Mouse (Mus musculus): ENCODE measurements at regions not wholly inside any gene's neighbourhood (a gene's known extent, or its start where the extent isn't known, plus 50 kb on each side); places are given as distances from the start of the nearest gene placed in this dataset.
A peak's percentile ranks its signal among the peaks of the same experiment; 100 is the strongest.

DNA sequence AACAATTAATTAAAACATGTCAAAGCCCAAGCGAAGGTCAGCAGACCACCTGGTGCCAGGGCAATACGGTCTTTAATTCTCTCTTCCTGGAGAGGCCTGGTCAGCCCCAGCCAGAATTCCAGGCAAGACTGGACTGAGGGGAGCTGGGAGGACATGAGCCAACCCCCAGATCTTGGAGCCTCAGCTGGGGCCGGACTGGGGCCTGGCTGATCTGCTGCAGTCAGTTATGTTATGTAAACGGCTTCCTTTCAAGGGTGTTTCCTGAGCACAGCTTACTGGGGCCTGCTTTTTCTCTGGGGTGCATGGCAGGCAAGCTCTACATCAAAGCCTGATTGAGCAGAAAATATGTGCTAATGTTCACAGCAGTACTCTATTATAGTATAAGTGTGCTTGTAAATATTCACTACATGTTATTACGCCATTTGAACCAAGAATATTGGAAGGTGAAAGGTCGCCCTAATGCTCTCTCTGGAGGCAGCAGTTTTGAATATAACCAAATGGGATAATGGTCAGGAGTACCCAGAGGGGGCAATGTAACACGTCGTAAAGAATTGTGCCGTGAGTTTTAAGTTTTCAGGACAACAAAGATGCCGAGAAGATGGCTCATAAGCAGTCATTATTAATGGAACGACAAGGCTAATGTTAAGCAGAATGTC, 96.5 kb upstream of the Mgmt start:
- H3K9me3 ChIP-seq, result no peaks in the 10 kb centered on the region
- no peaks in the 10 kb centered on the region for H3K36me3 ChIP-seq
- no peaks in the 10 kb centered on the region for H3K27me3 ChIP-seq
- peaks cover 13% of the 10 kb centered on the region for H3K4me1 ChIP-seq (replicated peaks)
- H3K4me2 ChIP-seq, result no peak overlapping the region
- no peak overlapping the region for H3K9ac ChIP-seq
- 15% methylated on average over 11 of the region's 11 CpGs for WGBS
- peak; percentile 36; the same call in 1 of the 2 replicates for ATAC-seq (ENCODE audit: low read depth)
- H3K27ac ChIP-seq (replicated peaks), result peak overlapping the region; percentile 10; the same call in 1 of the 2 replicates
- no peak overlapping the region for H3K4me3 ChIP-seq

DNA sequence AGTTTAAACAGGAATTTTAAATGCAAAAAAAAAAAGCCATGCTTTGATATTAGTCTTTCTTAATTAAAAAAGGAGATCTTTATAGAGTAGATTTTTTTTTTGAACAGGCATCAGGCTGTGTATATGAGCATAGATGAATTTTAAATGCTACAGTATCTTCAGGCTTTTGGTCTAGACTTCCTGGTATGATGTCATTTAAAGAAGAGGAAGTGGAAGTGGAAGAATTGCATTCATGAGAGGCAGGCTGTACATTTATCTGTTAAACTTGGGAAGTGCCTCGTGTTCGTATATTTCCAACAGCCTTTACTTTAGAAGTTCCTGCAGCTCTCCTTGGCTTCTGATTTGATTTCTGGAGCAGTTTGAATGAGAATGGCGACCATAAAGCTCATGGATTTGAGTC, 95.8 kb upstream of the Mgmt start:
- 79% methylated on average over 3 of the region's 3 CpGs for WGBS
- Histone ChIP-seq H3K4me2 (no peak overlapping the region), H3K4me3 (no peak overlapping the region), H3K9me3 (no peaks in the 10 kb centered on the region), H3K27me3 (no peaks in the 10 kb centered on the region), H3K36me3 (no peaks in the 10 kb centered on the region), H3K9ac (no peak overlapping the region), H3K27ac (replicated peaks) (no peak overlapping the region), H3K4me1 (replicated peaks) (peaks cover 13% of the 10 kb centered on the region)
- no peak for ATAC-seq (ENCODE audit: low read depth)

DNA sequence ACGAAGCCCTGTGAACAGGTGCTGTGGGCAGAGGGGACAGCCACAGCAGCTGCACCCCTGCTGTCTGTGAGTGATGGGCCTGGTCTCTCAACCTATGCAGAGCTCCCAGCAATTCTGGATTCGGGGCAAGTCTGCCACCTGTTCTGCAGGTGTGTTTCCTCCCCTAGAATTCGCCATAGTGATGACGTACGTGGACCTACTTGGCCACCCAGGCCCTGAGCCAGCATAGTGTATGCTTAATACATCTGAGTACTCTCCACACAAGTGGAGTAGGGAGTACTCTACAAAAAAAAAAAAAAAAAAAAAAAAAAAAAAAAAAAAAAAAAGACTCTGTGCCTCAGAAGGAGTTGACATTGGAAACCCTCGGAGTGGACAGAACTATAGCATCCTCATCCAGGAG, 87.3 kb upstream of the Mgmt start:
- no peaks in the 10 kb centered on the region for H3K4me1 ChIP-seq (replicated peaks)
- no peak overlapping the region for H3K9ac ChIP-seq
- no peak overlapping the region for H3K4me3 ChIP-seq
- peaks cover 3% of the 10 kb centered on the region; the same call in 1 of the 2 replicates for H3K9me3 ChIP-seq
- no peaks in the 10 kb centered on the region for H3K36me3 ChIP-seq
- H3K27ac ChIP-seq (replicated peaks), result no peak overlapping the region
- WGBS, result 83% methylated on average over 6 of the region's 6 CpGs
- ATAC-seq (ENCODE audit: low read depth), result no peak
- no peak overlapping the region for H3K4me2 ChIP-seq
- no peaks in the 10 kb centered on the region for H3K27me3 ChIP-seq

DNA sequence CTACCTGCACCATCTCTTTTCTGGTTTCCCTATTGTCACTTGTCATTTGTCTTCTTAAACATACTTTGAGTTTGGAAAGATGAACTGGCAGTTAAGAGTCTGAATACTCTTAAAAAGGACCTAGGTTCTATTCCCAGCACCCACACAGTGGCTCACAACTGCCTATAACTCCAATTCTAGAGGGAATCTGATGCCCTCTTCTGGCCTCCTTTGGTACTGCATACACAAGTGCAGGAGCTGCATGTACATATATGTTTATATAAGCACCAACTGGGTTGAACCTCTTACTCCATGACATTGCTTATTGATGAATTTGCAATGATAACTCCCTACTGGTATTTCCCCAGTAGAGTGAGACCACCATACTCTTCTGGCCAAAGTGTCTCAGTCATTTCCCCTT, 86.4 kb upstream of the Mgmt start:
- no peak overlapping the region for H3K4me2 ChIP-seq
- ATAC-seq (ENCODE audit: low read depth), result no peak
- H3K9me3 ChIP-seq, result peaks cover 3% of the 10 kb centered on the region; the same call in 1 of the 2 replicates
- no peak overlapping the region for H3K4me3 ChIP-seq
- H3K27ac ChIP-seq (replicated peaks), result no peak overlapping the region
- no peaks in the 10 kb centered on the region for H3K27me3 ChIP-seq
- H3K36me3 ChIP-seq, result no peaks in the 10 kb centered on the region
- no peaks in the 10 kb centered on the region for H3K4me1 ChIP-seq (replicated peaks)
- H3K9ac ChIP-seq, result no peak overlapping the region

DNA sequence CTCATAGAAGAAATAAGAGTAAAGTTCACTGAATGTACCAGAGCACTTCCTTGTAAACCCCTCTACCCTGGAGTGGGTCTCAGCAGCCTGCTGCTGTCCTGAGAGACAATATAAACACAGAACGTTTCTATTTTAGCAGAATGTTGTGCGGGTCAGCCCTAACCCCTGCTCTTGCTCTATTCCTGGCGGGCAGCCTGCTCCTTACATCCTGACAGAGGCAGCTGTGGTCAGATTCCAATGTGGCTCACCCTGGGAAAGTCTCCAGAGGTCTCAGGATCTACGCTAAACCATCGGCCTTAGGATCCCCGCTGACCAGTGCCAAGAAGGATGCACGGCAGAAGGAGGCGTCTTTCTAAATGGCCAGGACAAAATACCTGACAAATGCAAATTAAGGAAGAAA, 84.8 kb upstream of the Mgmt start:
- WGBS, result 82% methylated on average over 8 of the region's 8 CpGs
- Histone ChIP-seq H3K27ac (replicated peaks) (no peak overlapping the region), H3K4me1 (replicated peaks) (no peaks in the 10 kb centered on the region)

DNA sequence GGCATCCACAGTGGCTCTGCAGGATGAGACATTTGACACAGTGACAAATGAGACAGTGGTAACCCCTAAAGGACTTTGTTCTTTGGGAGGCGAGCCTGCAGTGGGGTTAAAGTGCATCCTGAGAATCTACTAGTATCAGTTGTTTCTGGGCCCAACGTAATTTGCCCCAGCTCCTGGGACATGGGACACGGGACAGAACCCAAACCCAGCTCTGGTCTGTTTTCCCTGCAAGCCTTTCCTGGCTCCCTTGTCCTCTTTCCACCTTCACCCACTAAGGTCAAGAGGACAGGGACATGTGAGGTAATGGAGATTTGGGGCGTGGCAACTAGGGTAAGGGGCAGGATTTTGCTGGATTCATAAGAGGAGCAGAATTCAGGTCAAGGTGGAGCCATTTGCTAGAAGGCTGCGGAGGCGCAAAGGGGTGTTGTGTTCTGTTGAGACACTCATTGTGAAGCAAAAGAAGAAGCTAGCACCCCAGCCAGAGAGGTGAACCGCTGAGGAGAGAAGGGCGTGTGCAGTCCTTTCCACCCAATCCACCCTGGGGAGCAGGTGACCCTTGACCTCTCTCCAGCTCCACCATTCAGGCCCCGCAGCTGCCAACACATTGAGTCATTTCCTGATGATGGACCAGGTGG, 80.6 kb upstream of the Mgmt start:
- no peak for ATAC-seq (ENCODE audit: low read depth)

More for the DNA sequence above, 84.8 kb upstream of the Mgmt start:
- Histone ChIP-seq H3K27me3 (no peaks in the 10 kb centered on the region), H3K9me3 (peaks cover 3% of the 10 kb centered on the region; the same call in 1 of the 2 replicates), H3K9ac (no peak overlapping the region), H3K4me3 (no peak overlapping the region), H3K4me2 (no peak overlapping the region), H3K36me3 (no peaks in the 10 kb centered on the region)
- no peak for ATAC-seq (ENCODE audit: low read depth)

DNA sequence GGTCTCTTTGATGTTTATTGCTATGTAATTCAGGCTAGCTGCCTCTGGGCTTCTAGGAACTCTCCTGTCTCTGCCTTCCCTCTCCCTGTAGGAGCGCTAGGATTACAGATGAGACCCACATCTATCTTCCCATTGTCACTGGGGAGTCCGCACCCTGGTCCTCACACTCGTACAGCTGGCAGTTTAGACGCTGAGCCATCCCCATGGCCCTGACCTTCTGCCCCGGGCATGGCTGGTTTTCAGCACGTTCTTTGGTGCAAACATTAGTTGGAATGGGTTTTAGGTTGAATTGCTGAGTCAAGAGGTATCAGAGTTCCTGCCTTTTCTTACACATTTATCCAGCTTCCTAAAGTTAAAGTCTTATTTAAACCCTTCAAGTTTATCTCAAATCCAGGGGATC, 79.7 kb upstream of the Mgmt start:
- Histone ChIP-seq H3K4me2 (no peak overlapping the region), H3K36me3 (no peaks in the 10 kb centered on the region), H3K27ac (replicated peaks) (no peak overlapping the region), H3K27me3 (0 out of 2 replicates have a peak, but pooled peaks cover 5% of the 10 kb centered on the region), H3K4me3 (no peak overlapping the region), H3K9me3 (no peaks in the 10 kb centered on the region), H3K9ac (no peak overlapping the region), H3K4me1 (replicated peaks) (no peaks in the 10 kb centered on the region)
- WGBS, result 73% methylated on average over 6 of the region's 6 CpGs
- no peak for ATAC-seq (ENCODE audit: low read depth)

More for the DNA sequence above, 80.6 kb upstream of the Mgmt start:
- Histone ChIP-seq H3K27ac (replicated peaks) (no peak overlapping the region), H3K4me2 (no peak overlapping the region), H3K27me3 (0 out of 2 replicates have a peak, but pooled peaks cover 5% of the 10 kb centered on the region), H3K36me3 (no peaks in the 10 kb centered on the region), H3K9ac (no peak overlapping the region), H3K4me1 (replicated peaks) (no peaks in the 10 kb centered on the region), H3K9me3 (no peaks in the 10 kb centered on the region), H3K4me3 (no peak overlapping the region)
- WGBS, result 84% methylated on average over 9 of the region's 9 CpGs

DNA sequence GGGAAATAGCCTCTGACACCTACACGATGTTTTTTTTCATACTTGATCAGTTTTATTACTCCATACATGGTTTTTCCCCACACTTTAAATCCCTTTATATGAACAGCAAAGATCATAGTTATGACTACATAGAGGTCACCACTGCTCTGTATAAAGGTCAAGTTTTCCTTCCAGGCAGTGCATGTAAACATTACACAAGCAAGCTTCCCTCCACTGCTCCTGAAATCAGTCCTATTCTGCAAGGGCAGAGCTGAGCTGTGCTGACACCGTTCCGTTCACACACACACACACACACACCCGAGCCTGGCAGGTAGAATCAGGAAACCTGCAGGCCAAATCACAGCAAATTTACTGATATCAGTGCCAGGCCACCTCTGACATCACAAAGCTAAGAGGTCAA, 74.1 kb upstream of the Mgmt start:
- 70% methylated on average over 4 of the region's 4 CpGs for WGBS
- ATAC-seq (ENCODE audit: low read depth), result no peak

DNA sequence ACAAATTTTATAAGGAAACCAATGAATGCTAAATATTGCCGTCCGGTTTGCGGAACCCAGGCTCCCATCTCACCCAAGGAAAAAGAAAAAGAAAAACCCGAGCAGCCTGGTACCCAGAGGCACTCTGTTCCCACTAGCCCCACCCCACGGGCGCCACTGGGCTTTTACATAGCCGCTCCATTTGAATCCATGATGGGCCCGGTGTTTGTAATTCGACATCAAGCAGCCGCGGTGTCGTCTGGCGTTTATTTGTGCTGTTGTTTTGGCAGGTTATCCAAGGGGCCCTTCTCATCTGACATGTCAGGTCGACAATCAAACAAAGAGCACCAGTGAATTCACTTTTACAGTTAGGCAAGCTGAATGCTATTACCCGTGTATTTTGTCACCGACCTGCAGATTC, 68.8 kb upstream of the Mgmt start:
- Histone ChIP-seq H3K9ac (peak overlapping the region; percentile 57), H3K27me3 (no peaks in the 10 kb centered on the region), H3K4me3 (peak overlapping the region; percentile 16), H3K36me3 (no peaks in the 10 kb centered on the region), H3K4me2 (peak overlapping the region; percentile 44), H3K9me3 (no peaks in the 10 kb centered on the region), H3K4me1 (replicated peaks) (peaks cover 50% of the 10 kb centered on the region), H3K27ac (replicated peaks) (peak overlapping the region; percentile 50)
- ATAC-seq (ENCODE audit: low read depth), result no peak
- 12% methylated on average over 16 of the region's 16 CpGs for WGBS

More for the DNA sequence above, 74.1 kb upstream of the Mgmt start:
- 0 out of 2 replicates have a peak, but pooled peaks cover 5% of the 10 kb centered on the region for H3K27me3 ChIP-seq
- no peak overlapping the region for H3K4me2 ChIP-seq
- no peak overlapping the region for H3K4me3 ChIP-seq
- H3K27ac ChIP-seq (replicated peaks), result no peak overlapping the region
- H3K36me3 ChIP-seq, result no peaks in the 10 kb centered on the region
- H3K9ac ChIP-seq, result no peak overlapping the region
- H3K4me1 ChIP-seq (replicated peaks), result peaks cover 30% of the 10 kb centered on the region
- H3K9me3 ChIP-seq, result no peaks in the 10 kb centered on the region

DNA sequence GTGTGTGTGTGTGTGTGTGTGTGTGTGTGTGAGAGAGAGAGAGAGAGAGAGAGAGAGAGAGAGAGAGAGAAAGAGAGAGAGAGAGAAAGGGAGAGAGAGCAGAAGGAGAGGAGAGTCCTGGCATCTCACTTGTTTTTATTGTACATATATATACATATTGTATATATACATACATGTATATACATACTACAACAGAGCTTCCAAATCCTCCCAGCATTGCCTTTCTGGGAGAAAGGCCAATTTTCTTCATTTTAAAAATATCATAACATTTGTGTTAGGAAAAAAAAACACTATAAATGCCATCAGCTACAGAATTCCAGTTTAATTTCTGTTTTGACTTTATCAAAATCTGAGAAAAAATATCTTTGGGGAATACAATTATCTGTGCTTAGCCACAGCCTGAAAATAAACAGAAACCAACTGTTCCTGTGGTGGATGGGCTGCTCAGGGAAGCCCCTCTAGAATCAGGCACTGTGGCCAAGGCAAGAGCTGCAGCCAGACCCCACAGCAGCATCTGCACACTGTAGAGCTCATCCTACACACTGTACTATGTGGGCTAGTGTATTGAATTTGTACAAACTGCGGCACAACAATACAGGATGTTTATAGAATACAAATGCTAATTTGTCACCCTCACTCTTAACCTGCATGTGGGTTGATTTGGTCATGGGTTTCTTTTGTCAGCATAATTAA, 64.6 kb upstream of the Mgmt start:
- no peak overlapping the region for H3K9ac ChIP-seq
- no peaks in the 10 kb centered on the region for H3K27me3 ChIP-seq
- no peaks in the 10 kb centered on the region for H3K36me3 ChIP-seq
- H3K9me3 ChIP-seq, result no peaks in the 10 kb centered on the region
- WGBS, result 79% methylated on average over 1 of the region's 1 CpGs
- no peak overlapping the region for H3K4me3 ChIP-seq
- H3K4me1 ChIP-seq (replicated peaks), result peaks cover 33% of the 10 kb centered on the region
- no peak for ATAC-seq (ENCODE audit: low read depth)
- no peak overlapping the region for H3K4me2 ChIP-seq
- H3K27ac ChIP-seq (replicated peaks), result no peak overlapping the region

DNA sequence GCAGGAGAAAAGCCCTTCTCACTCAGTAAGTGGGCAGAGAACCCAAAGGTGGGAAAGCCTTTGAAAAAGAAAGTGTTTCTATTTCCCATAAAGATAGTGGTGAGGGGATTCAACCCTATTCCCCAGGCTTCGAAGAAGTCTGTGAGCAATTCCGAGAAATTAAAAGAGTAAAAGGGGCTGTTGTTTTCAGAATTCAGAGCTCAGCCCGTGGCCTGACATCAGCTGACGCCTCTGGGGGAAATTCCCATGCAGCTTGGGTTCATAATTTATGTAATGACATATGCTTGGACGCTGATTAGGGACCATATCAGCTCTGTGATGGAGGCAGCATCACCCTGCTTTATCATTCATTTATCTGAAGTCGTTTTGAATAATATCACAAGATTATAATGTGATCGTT, 62.0 kb upstream of the Mgmt start:
- 55% methylated on average over 7 of the region's 7 CpGs for WGBS

DNA sequence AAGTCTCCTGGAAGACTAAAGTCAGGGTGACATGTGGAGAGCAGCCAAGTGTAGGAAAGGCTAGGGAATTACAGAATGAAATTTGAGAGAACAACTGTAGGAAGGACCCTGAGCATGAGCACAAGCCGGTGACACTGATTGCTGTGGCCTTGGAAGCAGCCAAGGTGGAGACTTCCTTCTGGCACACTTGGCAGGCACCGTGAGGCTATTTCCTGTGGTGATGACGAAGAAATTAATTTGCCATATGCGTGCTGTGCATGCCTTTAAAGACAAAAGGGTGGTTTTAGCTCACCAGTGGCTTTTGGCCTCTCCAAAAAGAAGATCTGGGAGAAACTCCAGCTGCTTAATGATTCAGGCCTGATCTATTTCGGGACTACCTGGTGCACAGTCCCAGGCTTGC, 55.4 kb upstream of the Mgmt start:
- H3K9me3 ChIP-seq, result no peaks in the 10 kb centered on the region
- no peaks in the 10 kb centered on the region for H3K36me3 ChIP-seq
- no peaks in the 10 kb centered on the region for H3K27me3 ChIP-seq
- no peak for ATAC-seq (ENCODE audit: low read depth)
- peaks cover 37% of the 10 kb centered on the region for H3K4me1 ChIP-seq (replicated peaks)
- no peak overlapping the region for H3K4me2 ChIP-seq
- no peak overlapping the region for H3K27ac ChIP-seq (replicated peaks)
- no peak overlapping the region for H3K4me3 ChIP-seq
- 74% methylated on average over 5 of the region's 5 CpGs for WGBS
- H3K9ac ChIP-seq, result no peak overlapping the region

More for the DNA sequence above, 62.0 kb upstream of the Mgmt start:
- H3K9ac ChIP-seq, result no peak overlapping the region
- no peaks in the 10 kb centered on the region for H3K36me3 ChIP-seq
- H3K9me3 ChIP-seq, result no peaks in the 10 kb centered on the region
- H3K27me3 ChIP-seq, result no peaks in the 10 kb centered on the region
- H3K4me1 ChIP-seq (replicated peaks), result peaks cover 10% of the 10 kb centered on the region
- no peak overlapping the region for H3K4me2 ChIP-seq
- no peak for ATAC-seq (ENCODE audit: low read depth)
- no peak overlapping the region for H3K27ac ChIP-seq (replicated peaks)
- H3K4me3 ChIP-seq, result no peak overlapping the region
